Mouse (Mus musculus) right cerebral cortex, postnatal 4 days (tissue): ENCODE data around the gene Pkm.

ENCODE experiments used
- DNase-seq: peaks from one replicate; pipeline ENCODE4 v3.0.0-alpha.2; 2022

Gene Pkm

GRCm38 (mm10) chr9:59716275-59716898 is 60.2 kb downstream of the Pkm start:
- no peak for DNase-seq

GRCm38 (mm10) chr9:59718237-59718636 is 62.1 kb downstream of the Pkm start:
- DNase-seq = no peak

GRCm38 (mm10) chr9:59721144-59721543 is 65.0 kb downstream of the Pkm start:
- DNase-seq = no peak

- peak; percentile 61 for DNase-seq
Measured at GRCm38 (mm10) chr9:59723096-59723657, 67.0 kb downstream of the Pkm start.

- DNase-seq = peak; percentile 46
Measured at GRCm38 (mm10) chr9:59723791-59724442, 67.7 kb downstream of the Pkm start.

- DNase-seq = no peak
Measured at GRCm38 (mm10) chr9:59725515-59725914, 69.3 kb downstream of the Pkm start.

- DNase-seq = no peak
Measured at GRCm38 (mm10) chr9:59727569-59728286, 71.6 kb downstream of the Pkm start.
